Mouse (Mus musculus) brain, embryonic 14.5 days (tissue): ENCODE data around the gene Fam71b.

ENCODE experiments used
- CTCF ChIP-seq: fragments of 200-500 bp; IDR thresholded peaks from 2 replicates; pipeline ENCODE4 v1.5.1; 2012; ENCODE audit warnings: inconsistent platforms, mild to moderate bottlenecking, moderate library complexity, borderline replicate concordance; ENCODE audit not compliant: insufficient read depth, insufficient read length; ENCODE audit errors: extremely low read depth
- POLR2A ChIP-seq: fragments of 200-500 bp; IDR thresholded peaks from 2 replicates; pipeline ENCODE4 v1.6.1; 2012; ENCODE audit warnings: mild to moderate bottlenecking, inconsistent platforms, borderline replicate concordance; ENCODE audit not compliant: poor library complexity, insufficient read depth, insufficient read length, severe bottlenecking; ENCODE audit errors: extremely low read depth

- TF ChIP-seq CTCF (no peak), POLR2A (no peak)
These were observed at the start of gene Fam71b for GRCm38 (mm10) chr11:46396167-46396859.
